Mouse (Mus musculus) stomach, postnatal 0 days (tissue): ENCODE measurements around the gene Wbp2.

ENCODE experiments used
- CTCF ChIP-seq: IDR thresholded peaks from 2 replicates; pipeline ENCODE4 v1.5.1; 2016; ENCODE audit warnings: antibody characterized with exemption, low read depth, mild to moderate bottlenecking, moderate library complexity
- EP300 ChIP-seq: optimal IDR thresholded peaks from 2 replicates; pipeline ENCODE3; 2016; ENCODE audit warnings: antibody characterized with exemption

DNA sequence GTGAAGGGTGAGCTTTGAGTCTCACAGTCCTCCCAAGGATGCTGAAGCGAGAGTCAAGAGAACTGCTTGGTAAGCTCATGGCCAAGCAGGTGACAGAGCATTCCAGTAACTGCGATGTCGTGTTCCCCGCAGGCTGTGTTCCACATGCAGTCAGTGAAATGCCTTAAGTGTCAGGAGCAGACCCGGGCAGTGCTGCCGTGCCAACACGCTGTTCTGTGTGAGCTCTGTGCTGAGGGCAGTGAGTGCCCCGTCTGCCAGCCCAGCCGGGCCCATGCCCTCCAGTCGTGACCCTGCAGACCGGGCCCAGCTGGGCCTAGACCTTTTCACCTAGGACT, 27.1 kb downstream of the Wbp2 start:
- TF ChIP-seq CTCF (no peak), EP300 (no peak)
